Mouse (Mus musculus): ENCODE data around the gene Ltbp1. TPM values are rescaled to one million over a fixed set of nuclear protein-coding genes. Genes with fewer than 3 reads are reported as not detected.

Gene Ltbp1
- 0.72 and 1.2 TPM in 2 replicates for polyA plus RNA-seq (2012)

GRCm38 (mm10) chr17:75005281-75005684, at the start of gene Ltbp1:
Gene Ltbp1, plus strand, starts transcription at chr17:75005568.

GRCm38 (mm10) chr17:75435599-75435998, 430.2 kb downstream of the Ltbp1 start, which contains the start of gene Rasgrp3:
Gene Rasgrp3, plus strand, starts transcription at chr17:75435896.

Measured in megakaryocyte-erythroid progenitor cell, adult 5 weeks (primary cell).